Mouse (Mus musculus): ENCODE data around the gene Rbm33.
A peak's percentile ranks its signal among the peaks of the same experiment; 100 is the strongest.

The Rbm33 gene

DNA sequence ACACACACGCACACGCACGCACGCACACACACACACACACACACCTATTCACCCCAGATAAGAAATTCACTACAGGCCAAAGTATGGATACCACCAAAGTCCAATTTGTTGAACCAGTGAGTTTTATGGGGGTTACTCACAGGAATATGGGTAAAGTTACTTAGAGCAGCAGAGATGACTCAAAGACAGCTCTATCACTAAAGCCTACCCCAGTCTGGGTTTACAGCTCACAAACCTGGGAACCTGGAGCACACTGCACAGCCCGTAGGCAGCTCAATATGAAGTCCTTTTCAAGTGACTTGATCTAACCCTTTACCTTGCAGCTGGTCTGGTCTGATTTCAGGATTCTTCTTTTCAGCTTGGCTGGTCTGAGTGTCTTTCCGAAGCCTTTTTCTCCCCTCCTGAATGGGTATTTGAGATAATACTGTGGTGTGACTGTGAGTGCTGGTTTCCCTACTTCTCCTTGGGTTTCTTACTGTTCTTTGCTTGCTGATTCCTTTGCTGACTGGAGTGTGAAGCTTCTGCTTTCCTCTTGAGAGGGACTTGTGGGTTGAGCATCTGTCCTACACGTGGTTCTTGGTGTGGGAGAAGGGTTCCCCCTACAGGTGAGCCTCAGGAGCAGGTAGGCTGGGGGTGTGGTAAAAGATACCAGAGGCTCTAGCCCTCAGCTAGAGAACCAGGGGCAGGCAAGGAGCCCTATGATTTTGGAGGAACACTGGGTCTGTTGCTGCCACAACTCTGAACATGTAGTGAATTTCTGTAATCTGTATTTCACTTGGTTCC lies 12.3 kb downstream of the Rbm33 start:
- peak; percentile 50 to 59 for DNase-seq

DNA sequence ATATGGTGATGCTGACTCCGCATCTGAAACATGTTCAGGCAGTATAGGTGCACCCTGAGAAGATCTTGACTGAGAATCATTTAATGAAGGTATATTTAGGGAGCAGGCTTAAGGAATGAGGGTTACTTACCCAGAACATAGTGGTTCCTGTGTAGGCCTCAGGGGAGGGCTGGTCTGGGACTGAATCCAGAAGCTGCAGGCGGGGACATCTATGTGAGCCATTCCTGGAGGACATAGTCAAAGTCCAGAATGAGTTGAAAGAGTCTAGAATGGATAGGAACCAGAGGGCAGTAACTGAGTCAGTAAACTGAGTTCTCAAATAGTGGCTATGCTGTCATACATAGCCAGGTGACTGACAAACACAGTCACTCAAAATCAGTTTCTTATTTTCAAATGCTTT lies 16.8 kb downstream of the Rbm33 start:
- DNase-seq = no peak

DNA sequence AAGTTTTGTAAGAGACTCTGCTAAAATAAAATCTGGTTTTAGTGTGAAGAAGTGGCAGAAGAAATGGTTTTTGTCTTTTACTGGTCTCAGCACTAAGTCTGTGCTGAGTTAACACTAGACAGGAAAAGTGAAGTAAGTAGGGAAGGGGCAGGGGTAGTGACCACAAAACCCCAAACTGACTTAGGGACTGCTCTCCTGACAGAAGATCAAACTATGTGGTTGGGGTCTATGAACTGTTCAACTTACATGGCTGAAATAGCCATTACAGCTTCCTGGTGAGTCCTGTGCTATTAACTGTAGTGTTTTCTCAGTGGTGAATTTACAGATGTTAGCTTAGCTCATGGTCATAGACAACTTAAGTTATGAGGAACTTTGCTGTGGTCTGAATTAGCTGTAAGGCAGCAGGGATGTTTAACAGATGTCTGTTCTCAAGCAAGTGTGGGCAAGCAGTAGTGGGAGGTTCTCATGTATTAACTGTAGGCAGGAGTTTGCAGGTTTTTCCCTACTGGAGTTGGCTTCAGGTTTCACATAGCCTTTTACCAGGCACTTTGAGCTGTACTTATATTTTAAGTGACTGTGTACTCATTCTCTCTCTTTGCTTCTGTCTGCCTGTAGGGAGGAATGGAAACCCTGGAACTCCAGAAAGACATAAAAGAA lies 35.1 kb downstream of the Rbm33 start:
- no peak for DNase-seq

DNA sequence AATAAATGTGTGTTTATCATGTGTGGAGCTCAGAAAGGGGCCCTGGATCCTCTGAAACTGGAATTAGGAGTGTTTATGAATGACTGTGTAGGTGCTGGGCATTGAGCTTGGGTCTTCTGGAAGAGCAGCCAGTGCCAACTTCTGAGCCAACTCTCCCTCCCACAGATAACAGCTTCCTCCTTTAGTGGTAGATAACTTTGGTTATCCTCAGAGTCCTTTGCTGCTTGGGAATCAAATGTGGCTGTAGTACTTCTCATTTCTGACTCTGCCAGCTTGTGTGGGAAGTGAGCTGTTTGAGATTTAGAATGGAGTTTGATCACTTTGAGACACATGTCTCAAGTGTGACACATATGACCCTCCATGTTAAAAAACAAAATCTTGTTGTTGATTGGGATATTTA lies 38.7 kb downstream of the Rbm33 start:
- DNase-seq = no peak

DNA sequence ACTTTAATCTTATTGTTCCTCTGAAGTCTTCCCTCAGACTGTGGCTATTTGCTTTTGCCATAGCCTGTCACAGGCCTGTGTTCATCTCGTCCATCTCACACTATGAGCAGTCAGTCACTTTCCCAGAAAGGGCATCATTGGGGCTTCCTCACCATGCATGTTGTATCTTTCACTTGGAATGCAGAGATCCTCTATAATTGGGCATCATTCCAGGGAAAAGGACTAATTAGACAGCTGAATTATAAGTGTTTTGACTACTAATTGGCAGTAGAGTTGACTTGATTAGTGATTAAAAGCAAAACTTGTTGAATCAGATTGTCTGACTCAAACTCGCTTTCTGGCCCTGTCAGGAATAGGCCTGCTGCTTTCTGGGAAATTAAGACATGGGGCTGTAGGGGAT lies 43.8 kb downstream of the Rbm33 start:
- DNase-seq = no peak

DNA sequence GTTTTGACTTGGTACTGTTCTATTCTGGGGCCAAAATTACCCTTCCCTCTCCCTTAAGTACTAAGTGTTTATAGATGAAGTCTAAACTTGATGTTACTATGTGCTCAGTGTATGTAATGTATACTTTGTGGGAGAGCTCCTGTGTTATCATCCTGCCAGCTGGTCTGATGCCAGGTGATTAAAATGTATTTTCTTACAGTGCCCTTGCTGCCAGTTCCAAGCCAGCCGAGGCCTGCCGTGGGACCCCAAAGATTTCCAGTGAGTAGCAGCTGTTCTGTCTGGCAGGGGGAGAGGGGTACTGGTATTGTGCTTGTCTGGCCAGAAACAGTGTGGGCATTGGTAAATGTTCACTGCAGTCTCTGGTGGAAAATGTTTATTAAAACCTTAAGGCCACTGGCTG lies 51.1 kb downstream of the Rbm33 start:
- no peak for DNase-seq

DNA sequence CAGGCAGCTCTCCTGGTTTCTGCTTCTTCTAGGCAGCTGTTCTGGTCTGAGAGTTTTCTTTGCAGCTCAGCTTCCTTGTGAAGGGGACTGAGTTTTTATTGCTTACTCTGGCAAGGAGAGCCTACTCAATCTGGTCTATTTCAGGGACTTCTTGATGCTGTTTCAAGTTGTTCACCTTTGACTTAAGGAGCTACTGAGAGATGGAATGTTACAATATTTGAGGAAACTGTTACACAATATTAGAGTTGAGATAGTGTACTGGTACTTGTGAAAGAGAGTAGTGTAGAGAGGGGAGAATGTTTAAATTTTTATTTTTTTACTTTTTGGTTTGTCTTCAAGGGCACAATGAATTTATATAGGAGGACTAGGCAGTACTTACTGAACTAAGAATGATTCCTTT lies 53.9 kb downstream of the Rbm33 start:
- DNase-seq = no peak

DNA sequence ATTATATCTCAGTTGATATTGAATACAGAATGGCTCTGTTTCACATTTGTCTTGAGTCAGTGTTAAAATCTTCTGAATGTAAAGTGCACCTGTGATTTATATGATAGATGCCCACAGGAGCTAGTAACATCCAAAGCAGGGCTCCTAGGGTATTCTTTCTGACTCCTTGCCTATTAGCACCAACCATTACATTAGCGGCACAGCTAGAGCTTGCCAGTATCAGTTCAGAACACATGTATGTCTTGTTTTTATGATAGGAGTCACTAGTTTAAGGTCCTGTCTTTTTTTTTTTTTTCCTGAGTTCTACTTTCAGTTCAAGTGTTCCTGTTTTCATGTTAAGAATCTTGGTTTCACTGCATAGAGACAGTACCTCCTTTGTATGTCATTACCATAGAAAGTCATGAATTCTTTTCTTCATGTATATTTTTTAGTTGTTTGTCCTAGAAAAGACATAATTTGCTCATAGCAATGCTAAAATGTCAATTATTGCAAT lies 55.3 kb downstream of the Rbm33 start:
- DNase-seq = no peak

DNA sequence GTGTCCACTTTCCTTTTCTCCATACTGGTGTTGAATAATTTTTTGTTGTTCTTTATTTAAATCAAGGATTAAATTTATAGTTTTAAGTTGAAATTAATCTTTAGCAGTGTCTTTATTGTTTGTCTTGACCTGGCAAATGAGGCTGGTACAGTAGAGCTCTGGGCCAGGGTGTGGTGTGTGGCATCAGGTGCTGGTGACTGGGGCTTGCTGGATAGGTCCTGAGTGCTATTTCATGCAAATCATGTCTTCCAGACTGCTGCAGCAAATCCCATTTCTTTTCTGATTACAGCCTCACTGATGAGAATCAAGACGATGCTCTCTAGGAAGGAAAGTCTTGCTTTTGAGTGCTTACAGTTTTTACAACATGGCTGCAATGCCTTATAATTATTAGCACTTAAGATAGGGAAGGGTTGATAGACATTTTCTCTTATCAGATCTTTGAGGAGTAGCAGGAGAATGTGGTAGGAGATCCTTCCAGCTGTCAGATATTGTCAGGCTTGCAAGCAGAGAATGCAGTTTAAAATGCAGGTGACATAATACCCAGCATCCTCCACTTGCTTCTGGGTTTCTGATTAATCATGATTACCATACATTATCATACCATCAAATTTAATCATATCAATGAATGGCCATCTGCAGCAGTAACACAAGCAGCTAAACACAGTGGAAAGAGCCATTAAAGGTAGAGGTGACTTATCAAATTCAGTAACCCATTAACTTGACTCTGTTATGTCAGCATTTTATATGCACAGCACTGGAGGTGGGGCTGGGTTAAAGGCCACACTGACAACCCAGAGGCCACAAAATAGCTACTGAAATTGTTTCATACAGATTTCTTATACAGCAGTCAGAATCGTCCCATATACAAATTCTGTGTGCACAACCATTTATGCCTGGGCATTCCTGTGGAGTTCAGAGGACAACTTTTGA lies 56.8 kb downstream of the Rbm33 start:
- no peak for DNase-seq

DNA sequence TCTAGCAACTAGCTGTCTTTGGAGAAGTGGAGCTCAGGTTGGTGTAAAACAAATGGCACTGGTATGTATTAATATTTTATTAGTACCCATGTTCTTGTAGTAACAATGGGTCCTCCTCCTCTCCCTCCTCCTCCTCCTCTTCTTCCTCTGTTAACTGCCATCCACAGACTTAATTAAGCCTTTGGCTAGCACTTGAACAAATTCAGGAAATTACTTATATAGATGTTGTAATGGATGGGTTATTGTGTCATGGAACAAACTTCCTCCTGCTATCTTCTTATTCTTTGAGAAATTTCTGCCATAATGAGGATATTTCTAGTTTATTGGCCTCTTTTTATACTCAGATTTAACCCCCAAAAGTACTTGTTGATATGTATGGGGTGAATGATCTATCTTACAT lies 60.4 kb downstream of the Rbm33 start:
- no peak for DNase-seq

DNA sequence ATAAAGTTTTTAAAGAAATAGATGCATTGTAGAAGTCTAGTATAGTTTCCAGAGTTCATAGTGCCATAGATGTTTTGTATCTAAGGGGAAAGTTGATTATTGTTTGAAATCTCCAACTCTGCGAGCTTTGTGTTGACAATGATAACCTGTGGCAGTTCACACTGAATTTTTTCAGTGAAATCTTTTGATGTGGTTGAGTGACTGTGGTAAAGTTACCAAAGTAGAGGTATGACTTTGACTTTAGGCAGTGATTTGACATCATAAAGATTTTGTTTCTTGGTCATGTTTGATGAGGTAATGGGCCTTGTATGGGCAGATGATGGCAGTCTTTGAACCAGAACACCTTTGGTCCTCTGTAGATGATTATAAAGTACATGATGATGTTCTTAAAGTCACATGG lies 65.4 kb downstream of the Rbm33 start:
- DNase-seq = no peak

DNA sequence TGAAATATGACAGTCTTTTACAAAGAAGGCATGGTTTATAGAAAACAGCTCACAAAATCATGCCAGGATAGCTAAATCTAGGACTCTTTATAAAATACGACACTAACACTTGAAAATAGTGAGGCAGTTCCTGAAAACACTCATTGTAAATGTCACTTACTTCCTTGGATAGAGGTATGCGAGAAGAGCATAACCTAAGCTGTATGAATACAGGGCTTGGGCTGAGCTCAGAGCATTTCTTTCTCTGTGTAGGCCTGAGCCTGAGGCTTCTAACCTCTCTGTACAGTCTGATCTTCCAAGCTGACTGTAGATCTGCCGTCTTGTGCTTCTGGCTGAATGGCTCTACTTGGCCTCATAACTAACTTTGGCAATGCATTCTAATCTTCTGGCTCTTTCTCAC lies 69.9 kb downstream of the Rbm33 start:
- no peak for DNase-seq

DNA sequence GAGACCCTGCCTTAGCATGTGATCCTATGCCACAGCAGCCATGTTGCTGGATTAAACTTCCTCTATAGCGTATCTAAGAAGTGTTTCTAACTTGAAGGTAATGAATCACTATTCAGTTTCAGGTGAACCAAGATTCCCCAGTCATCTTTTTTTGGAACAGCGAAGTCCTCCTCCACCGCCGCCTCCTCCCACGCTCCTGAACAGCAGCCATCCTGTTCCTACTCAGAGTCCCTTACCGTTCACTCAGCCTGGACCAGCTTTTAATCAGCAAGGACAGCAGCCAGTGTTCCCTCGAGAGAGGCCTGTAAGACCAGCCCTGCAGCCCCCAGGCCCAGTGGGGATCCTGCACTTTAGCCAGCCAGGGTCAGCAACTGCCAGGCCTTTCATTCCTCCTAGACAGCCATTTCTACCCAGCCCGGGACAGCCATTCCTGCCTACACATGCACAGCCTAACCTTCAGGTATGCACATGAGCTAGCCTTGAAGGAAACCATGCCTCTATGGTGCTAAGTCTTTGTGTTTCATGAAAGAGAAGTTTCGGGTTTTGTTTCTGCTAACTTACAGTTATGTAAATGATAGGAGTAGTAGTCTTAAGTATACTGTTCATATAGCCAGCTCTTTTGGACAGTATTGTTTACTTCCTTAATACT lies 70.7 kb downstream of the Rbm33 start:
- no peak for DNase-seq

DNA sequence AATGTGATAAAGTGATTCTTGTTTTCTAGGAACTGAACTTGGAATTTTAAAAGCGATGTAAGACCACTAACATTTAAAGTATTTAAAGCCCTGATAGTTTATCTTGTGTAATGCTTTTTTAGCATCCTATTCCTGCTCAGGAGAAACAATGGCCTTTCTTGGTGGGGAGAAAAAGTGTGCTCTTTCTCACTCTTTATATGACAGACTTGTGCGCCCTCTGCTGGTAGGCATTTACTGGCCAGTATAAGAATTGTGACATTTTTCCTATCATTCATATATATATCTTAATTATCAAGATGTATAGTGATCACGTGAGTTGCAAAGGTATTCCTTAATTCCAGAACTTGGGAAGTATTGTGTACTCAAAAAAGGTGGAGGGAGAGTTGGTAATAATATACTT lies 71.3 kb downstream of the Rbm33 start:
- peak; percentile 42 to 61 for DNase-seq

DNA sequence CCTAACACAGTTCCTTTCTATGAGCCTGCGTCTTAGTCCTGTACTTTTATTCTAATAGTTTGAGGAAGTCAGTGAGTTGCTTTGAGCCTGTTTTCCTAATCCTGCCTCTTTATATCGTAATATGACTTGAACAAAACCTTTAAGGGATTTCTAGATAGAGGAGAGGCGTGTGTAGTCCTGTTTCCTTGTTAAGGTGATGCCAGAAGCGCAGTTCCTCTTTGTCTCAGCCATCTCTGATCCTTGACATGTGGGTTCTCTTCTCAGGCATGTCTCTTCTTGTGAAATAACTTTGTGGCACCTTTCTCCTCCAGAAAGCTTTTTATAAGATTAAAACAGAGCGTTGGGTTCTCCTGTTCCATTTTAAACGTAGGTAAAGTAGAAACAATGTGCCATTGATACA lies 73.3 kb downstream of the Rbm33 start:
- no peak for DNase-seq

DNA sequence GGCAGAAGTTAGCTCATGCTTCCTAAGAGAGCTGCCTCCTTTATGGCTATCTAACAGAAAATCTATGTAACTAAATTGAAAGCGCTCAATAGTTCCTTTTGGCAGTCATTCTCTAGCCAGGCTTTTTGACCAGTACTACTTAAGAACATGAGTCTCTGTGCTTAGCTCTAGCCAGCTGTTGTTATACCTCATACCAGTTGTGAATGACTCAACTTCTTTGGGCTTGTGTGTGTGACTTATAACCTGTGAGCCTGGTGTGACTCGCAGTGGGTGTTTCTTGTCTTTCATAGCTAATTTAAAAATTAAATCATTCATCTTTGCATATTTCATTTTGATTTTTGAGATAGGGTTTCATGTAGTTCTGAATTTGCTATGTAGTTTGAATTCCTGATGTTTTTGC lies 80.4 kb downstream of the Rbm33 start:
- no peak for DNase-seq

DNA sequence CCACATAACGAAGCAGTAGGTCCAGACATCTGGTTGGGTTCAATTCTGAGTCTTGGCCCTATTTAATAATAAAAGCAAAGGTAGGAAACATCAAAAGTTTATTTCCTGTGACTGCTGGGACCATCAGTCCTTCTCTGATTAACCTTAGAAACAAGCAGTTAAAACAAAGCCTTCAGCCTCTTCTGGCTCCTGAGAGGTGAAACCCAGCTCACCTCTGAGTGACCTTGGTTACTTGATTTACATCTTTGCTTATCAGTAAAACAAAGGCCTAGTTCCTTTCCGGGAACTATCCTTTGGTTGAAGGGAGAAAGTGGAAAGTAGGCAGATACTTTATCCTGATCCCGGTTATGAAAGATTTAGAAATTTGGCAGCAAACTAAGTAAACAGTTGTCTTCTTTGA lies 81.8 kb downstream of the Rbm33 start:
- DNase-seq = no peak

DNA sequence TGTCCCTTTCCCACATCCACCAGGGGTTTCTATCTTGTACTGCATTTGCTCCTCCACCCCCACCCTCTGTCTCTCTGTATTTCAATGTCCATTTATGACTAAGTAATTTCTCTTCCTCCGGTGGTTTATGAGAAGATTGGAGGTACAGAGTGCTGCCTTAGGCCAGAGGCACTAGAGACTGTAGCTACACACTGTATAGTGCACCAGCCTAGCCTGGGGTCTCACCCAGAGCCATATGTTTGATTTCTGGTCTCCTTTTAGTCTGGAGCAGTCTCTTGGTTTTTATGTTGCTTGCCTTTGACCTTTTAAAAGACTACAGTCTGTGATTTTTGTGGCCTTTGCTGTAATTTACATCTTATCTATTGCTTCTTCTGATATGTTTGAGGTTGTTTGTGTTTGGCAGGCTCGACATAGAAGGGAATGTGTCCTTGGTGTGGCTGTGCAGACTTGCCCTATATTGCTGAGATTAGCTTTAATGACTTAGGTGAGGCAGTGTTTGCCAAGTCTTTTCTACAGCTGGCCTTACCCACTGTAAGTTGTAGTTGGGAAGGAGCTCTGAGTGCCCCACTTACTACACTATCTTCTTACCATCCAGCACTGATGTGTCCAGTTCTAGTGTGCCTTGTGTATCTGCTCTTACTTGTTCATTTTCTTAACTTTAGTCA lies 82.7 kb downstream of the Rbm33 start:
- DNase-seq = no peak

DNA sequence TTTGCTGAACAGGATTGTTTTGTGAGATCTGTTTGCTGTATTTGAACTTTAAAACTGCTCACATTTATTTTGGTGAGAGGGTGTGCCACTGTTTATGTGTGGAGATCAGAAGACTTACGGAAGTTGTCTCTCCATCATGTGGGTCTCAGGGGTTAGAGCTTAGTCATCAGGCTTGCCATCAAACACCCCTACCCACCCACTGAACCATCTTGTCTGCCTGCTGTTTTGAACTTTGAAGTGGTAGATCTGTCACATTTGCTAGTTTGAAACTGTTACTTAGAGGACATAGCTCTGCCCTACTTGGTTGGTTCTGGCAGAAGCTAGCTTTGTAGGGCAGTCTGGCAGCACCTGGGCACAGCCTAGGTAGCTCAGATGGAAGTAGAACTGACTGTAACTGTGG lies 85.8 kb downstream of the Rbm33 start:
- DNase-seq = peak; percentile 27 to 45

DNA sequence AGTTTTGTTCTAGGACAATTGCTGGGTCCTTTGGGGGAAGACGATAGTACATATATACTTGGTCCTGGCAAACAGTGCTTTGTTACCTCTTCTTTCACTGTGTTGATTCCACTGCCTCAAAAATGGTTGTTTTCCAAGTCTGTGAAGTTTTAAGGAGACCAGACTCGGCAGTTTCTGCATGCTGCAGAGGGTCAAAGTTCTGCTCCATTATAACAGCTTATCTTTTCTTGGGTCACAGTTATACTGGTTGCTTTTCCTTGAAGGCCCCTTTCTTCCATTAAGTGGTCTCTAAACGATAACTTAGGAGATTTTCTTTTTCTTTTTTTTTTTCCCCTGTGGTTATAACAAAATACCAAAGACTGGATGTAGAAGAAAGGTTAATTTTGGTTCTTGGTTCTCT lies 89.7 kb downstream of the Rbm33 start:
- no peak for DNase-seq

DNA sequence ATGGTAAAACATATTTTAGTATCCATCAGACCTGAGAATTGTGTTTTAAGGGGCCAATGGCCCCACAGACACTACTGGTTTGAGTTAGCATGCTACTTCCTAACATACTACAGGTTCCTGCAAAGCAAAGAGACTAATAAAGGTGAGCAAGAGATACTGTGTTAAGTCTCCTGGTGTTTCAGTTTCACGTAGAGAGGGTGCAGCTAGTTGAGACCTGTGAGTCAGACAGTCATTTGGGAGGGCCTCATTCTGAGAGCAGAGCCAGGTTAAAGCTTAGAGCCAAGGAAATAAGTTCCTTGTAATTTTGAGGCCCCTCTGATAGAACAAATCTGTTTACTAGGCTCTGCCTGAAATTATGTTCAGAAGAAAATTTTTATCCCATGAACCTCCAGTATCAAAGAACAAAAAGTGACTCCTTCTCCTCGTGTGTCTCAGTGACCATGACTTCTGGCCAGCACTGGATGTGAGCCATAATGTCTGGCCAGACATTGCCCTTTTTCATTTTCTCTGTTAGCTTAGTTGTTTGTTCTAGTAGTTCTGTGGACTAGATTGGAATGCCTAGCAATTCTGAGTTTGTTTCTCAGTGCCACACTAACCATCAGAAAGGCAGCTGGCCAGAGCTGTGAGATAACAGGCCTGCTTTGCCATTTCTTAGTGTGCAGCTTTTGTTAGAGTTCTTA lies 95.2 kb downstream of the Rbm33 start:
- no peak for DNase-seq

DNA sequence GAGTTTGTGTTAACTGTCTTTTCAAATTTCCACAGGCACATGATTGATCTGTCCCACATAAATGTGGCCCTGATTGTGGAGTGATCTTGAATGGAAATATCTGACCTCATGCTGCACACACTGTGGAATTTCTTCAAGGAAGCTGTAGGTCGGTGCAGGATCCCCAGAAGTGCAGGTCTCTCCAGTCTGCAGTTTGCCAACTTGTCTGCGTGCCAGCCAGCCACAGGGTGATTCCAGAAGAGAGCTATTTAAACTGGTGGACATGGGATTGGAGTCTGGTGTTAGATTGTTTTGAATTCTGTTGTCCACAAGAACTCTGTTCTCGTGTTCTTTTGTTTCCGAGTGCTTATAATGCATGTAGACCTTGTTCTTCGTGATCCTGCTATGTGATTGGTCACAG lies 96.6 kb downstream of the Rbm33 start:
- no peak for DNase-seq

Measured in thymus, postnatal 36 days (tissue).